Mouse (Mus musculus) urinary bladder, postnatal 36 days (tissue): Measurements from ENCODE around the gene Tmem274.

ENCODE experiments used
- DNase-seq, 2 experiments: peaks; one replicate each; pipeline ENCODE4 v3.0.0; 2022; ENCODE audit warnings: low spot score in 2 of 2, mixed read lengths in 1 of 2

Tmem274 gene

GRCm38 (mm10) chr4:149525170-149525569 is 48.0 kb downstream of the Tmem274 start:
- DNase-seq, result no peak

GRCm38 (mm10) chr4:149525811-149526210 is 48.6 kb downstream of the Tmem274 start:
- no peak for DNase-seq

- DNase-seq, result peak in 1 of 2 experiments; percentile 23
Observed at GRCm38 (mm10) chr4:149526330-149526729, 49.2 kb downstream of the Tmem274 start.

- DNase-seq, result no peak
Observed at GRCm38 (mm10) chr4:149527621-149528354, 50.6 kb downstream of the Tmem274 start.

GRCm38 (mm10) chr4:149529691-149530090 is 52.5 kb downstream of the Tmem274 start:
- DNase-seq, result no peak
